Mouse (Mus musculus) embryonic fibroblast, embryonic 13.5 days (primary cell): ENCODE results near the gene Crybb3. TPM values are rescaled to one million over a fixed set of nuclear protein-coding genes. Genes with fewer than 3 reads are reported as not detected.
A peak's percentile ranks its signal among the peaks of the same experiment; 100 is the strongest.

Source experiments
- H3K27ac ChIP-seq: 2 replicates; pipeline ENCODE4 v1.5.1; 2012; ENCODE audit warnings: low read length, control low read depth, inconsistent platforms; ENCODE audit not compliant: insufficient read depth
- H3K4me1 ChIP-seq: 2 replicates; pipeline ENCODE4 v1.6.1; 2011; ENCODE audit warnings: low read length; ENCODE audit not compliant: control insufficient read depth, insufficient read depth
- H3K4me3 ChIP-seq: 2 replicates; pipeline ENCODE4 v1.5.1; 2011; ENCODE audit warnings: mild to moderate bottlenecking, control low read depth, low read length; ENCODE audit not compliant: insufficient read depth
- CTCF ChIP-seq: IDR thresholded peaks from 2 replicates; pipeline ENCODE4 v1.5.1; 2011; ENCODE audit warnings: mild to moderate bottlenecking, control low read depth, low read length, moderate library complexity, borderline replicate concordance; ENCODE audit not compliant: insufficient read depth
- POLR2A ChIP-seq: IDR thresholded peaks from 2 replicates; pipeline ENCODE4 v1.6.1; 2011; ENCODE audit warnings: low read depth, mild to moderate bottlenecking, control low read depth, low read length, moderate library complexity
- polyA plus RNA-seq: library from polyadenylated mRNA; stranded (reverse); fragments of >200 nt; gene quantifications from 2 replicates; pipeline ENCODE4 v1.2.4, GENCODE M21; 2011; ENCODE audit warnings: low read depth; ENCODE audit not compliant: missing spikeins, insufficient read length

Gene Crybb3
- polyA plus RNA-seq, 1 experiment: not detected

- Histone ChIP-seq H3K4me3 (no peak within 1 kb of the TSS), H3K27ac (no peak within 1 kb of the TSS), H3K4me1 (no peaks in the 10 kb centered on the region)
- TF ChIP-seq POLR2A: no peak
- TF ChIP-seq CTCF: no peak
These were observed 11.4 kb downstream of the Crybb3 start, which contains the start of gene Crybb2 for GRCm38 (mm10) chr5:113070017-113070416. Gene Crybb2, minus strand, starts transcription at chr5:113070117.

GRCm38 (mm10) chr5:113054308-113054707 lies 27.1 kb downstream of the Crybb3 start:
- TF ChIP-seq POLR2A (no peak), CTCF (peak; percentile 99)
- Histone ChIP-seq H3K4me3 (no peak overlapping the region), H3K4me1 (no peaks in the 10 kb centered on the region), H3K27ac (no peak overlapping the region)

GRCm38 (mm10) chr5:113050581-113051185 lies 30.7 kb downstream of the Crybb3 start:
- no peak overlapping the region for H3K4me3 ChIP-seq
- H3K27ac ChIP-seq: no peak overlapping the region
- no peak for TF ChIP-seq CTCF
- no peak for TF ChIP-seq POLR2A
- H3K4me1 ChIP-seq: no peaks in the 10 kb centered on the region

GRCm38 (mm10) chr5:113049876-113050275 lies 31.5 kb downstream of the Crybb3 start:
- Histone ChIP-seq H3K4me3 (no peak overlapping the region), H3K27ac (no peak overlapping the region), H3K4me1 (no peaks in the 10 kb centered on the region)
- TF ChIP-seq POLR2A (no peak), CTCF (no peak)

- TF ChIP-seq POLR2A (no peak), CTCF (no peak)
- no peak overlapping the region for H3K4me3 ChIP-seq
These were observed 35.7 kb downstream of the Crybb3 start for GRCm38 (mm10) chr5:113045511-113046273.

GRCm38 (mm10) chr5:113043531-113043930 lies 37.9 kb downstream of the Crybb3 start:
- TF ChIP-seq CTCF: no peak
- no peak for TF ChIP-seq POLR2A
- H3K27ac ChIP-seq: no peak overlapping the region
- no peak overlapping the region for H3K4me3 ChIP-seq
- H3K4me1 ChIP-seq: no peaks in the 10 kb centered on the region

More at GRCm38 (mm10) chr5:113045511-113046273, 35.7 kb downstream of the Crybb3 start:
- no peaks in the 10 kb centered on the region for H3K4me1 ChIP-seq
- no peak overlapping the region for H3K27ac ChIP-seq

- TF ChIP-seq CTCF: no peak
- TF ChIP-seq POLR2A: no peak
- no peaks in the 10 kb centered on the region for H3K4me1 ChIP-seq
- H3K4me3 ChIP-seq: no peak overlapping the region
- H3K27ac ChIP-seq: no peak overlapping the region
These were observed 39.8 kb downstream of the Crybb3 start for GRCm38 (mm10) chr5:113041567-113042071.

- H3K4me3 ChIP-seq: no peak overlapping the region
- TF ChIP-seq POLR2A (no peak), CTCF (no peak)
- no peak overlapping the region for H3K27ac ChIP-seq
- H3K4me1 ChIP-seq: no peaks in the 10 kb centered on the region
These were observed 40.6 kb downstream of the Crybb3 start for GRCm38 (mm10) chr5:113040776-113041175.

GRCm38 (mm10) chr5:113038601-113039000 lies 42.8 kb downstream of the Crybb3 start:
- TF ChIP-seq CTCF (no peak), POLR2A (no peak)
- Histone ChIP-seq H3K4me1 (no peaks in the 10 kb centered on the region), H3K27ac (no peak overlapping the region), H3K4me3 (no peak overlapping the region)
